Mouse (Mus musculus) cerebellum, postnatal 4 days (tissue): ENCODE data around the gene Man1c1.

Experiments used
- DNase-seq, 2 experiments: peaks; one replicate each; pipeline ENCODE4 v3.0.0; 2022; ENCODE audit warnings: low spot score in 2 of 2, mixed read lengths in 1 of 2

Gene Man1c1

GRCm38 (mm10) chr4:134638111-134638550 is 66.0 kb downstream of the Man1c1 start:
- no peak for DNase-seq

GRCm38 (mm10) chr4:134636406-134636805 is 67.7 kb downstream of the Man1c1 start:
- DNase-seq = no peak

- DNase-seq = no peak
Measured at GRCm38 (mm10) chr4:134634001-134634400, 70.1 kb downstream of the Man1c1 start.

- no peak for DNase-seq
Measured at GRCm38 (mm10) chr4:134632131-134632711, 71.9 kb downstream of the Man1c1 start.

GRCm38 (mm10) chr4:134631471-134632130 is 72.5 kb downstream of the Man1c1 start:
- DNase-seq = no peak

- DNase-seq = no peak
Measured at GRCm38 (mm10) chr4:134628575-134629384, 75.3 kb downstream of the Man1c1 start.

GRCm38 (mm10) chr4:134628058-134628457 is 76.0 kb downstream of the Man1c1 start:
- no peak for DNase-seq

- no peak for DNase-seq
Measured at GRCm38 (mm10) chr4:134626883-134627282, 77.2 kb downstream of the Man1c1 start.

GRCm38 (mm10) chr4:134626350-134626749 is 77.7 kb downstream of the Man1c1 start:
- no peak for DNase-seq

- no peak for DNase-seq
Measured at GRCm38 (mm10) chr4:134624109-134624862, 79.8 kb downstream of the Man1c1 start.

GRCm38 (mm10) chr4:134621695-134622094 is 82.4 kb downstream of the Man1c1 start:
- no peak for DNase-seq

- DNase-seq = no peak
Measured at GRCm38 (mm10) chr4:134620246-134620645, 83.8 kb downstream of the Man1c1 start.

GRCm38 (mm10) chr4:134619489-134619870 is 84.6 kb downstream of the Man1c1 start:
- DNase-seq = no peak

GRCm38 (mm10) chr4:134618810-134619488 is 85.1 kb downstream of the Man1c1 start:
- DNase-seq = no peak

- no peak for DNase-seq
Measured at GRCm38 (mm10) chr4:134617779-134618178, 86.3 kb downstream of the Man1c1 start.

GRCm38 (mm10) chr4:134615929-134616625 is 88.0 kb downstream of the Man1c1 start:
- no peak for DNase-seq

GRCm38 (mm10) chr4:134612070-134612667 is 91.9 kb downstream of the Man1c1 start:
- no peak for DNase-seq

- no peak for DNase-seq
Measured at GRCm38 (mm10) chr4:134610616-134611015, 93.5 kb downstream of the Man1c1 start.

GRCm38 (mm10) chr4:134607679-134608078 is 96.4 kb downstream of the Man1c1 start:
- DNase-seq = no peak

- DNase-seq = no peak
Measured at GRCm38 (mm10) chr4:134606054-134606453, 98.0 kb downstream of the Man1c1 start.
